Mouse (Mus musculus) limb, embryonic 14.5 days (tissue): ENCODE measurements around the gene Fam83g. TPM values are rescaled to one million over a fixed set of nuclear protein-coding genes. Genes with fewer than 3 reads are reported as not detected.

Source experiments
- ATAC-seq: fragments of 200-750 bp; cut with Nextera tagmentation; 2 replicates; pipeline ENCODE4 v1.8.0; 2017; ENCODE audit warnings: low read depth, moderate number of reproducible peaks, moderate TSS enrichment; ENCODE audit not compliant: low FRiP score
- DNase-seq: peaks from one replicate; pipeline ENCODE4 v3.0.0-alpha.2; 2015; ENCODE audit warnings: low spot score
- H3K27ac ChIP-seq: fragments of 300-500 bp; sonication (generic); replicated peaks from 2 replicates; pipeline ENCODE4 v1.5.1; 2014; ENCODE audit warnings: low read depth, mild to moderate bottlenecking, low read length, moderate library complexity, mixed read lengths
- H3K27me3 ChIP-seq: fragments of 300-500 bp; sonication (generic); 2 replicates; pipeline ENCODE4 v1.6.1; 2014; ENCODE audit warnings: low read length, mixed read lengths; ENCODE audit not compliant: control insufficient read depth, insufficient read depth
- H3K36me3 ChIP-seq: fragments of 300-500 bp; sonication (generic); 2 replicates; pipeline ENCODE4 v1.6.1; 2014; ENCODE audit warnings: mild to moderate bottlenecking, low read length, moderate library complexity, mixed read lengths; ENCODE audit not compliant: control insufficient read depth, insufficient read depth
- H3K4me1 ChIP-seq: fragments of 300-500 bp; sonication (generic); 2 replicates; pipeline ENCODE4 v1.6.1; 2014; ENCODE audit warnings: antibody characterized with exemption, low read length, mixed read lengths; ENCODE audit not compliant: control insufficient read depth, insufficient read depth
- H3K4me2 ChIP-seq: fragments of 300-500 bp; sonication (generic); replicated peaks from 2 replicates; pipeline ENCODE4 v1.6.1; 2014; ENCODE audit warnings: low read depth, mild to moderate bottlenecking, low read length, moderate library complexity; ENCODE audit not compliant: severe bottlenecking
- H3K4me3 ChIP-seq: fragments of 300-500 bp; sonication (generic); replicated peaks from 2 replicates; pipeline ENCODE4 v1.5.1; 2014; ENCODE audit warnings: low read length
- H3K9ac ChIP-seq: fragments of 300-500 bp; sonication (generic); 2 replicates; pipeline ENCODE4 v1.6.1; 2014; ENCODE audit warnings: mild to moderate bottlenecking, low read depth, low read length, moderate library complexity; ENCODE audit not compliant: severe bottlenecking
- H3K9me3 ChIP-seq: fragments of 300-500 bp; sonication (generic); 2 replicates; pipeline ENCODE4 v1.6.1; 2016; ENCODE audit warnings: low read length; ENCODE audit not compliant: control insufficient read depth
- POLR2A ChIP-seq: fragments of 200-500 bp; IDR thresholded peaks from 2 replicates; pipeline ENCODE4 v1.8.0; 2012; ENCODE audit warnings: inconsistent platforms, mild to moderate bottlenecking, moderate library complexity, borderline replicate concordance; ENCODE audit not compliant: insufficient read depth, insufficient read length; ENCODE audit errors: extremely low read depth
- WGBS: fragments of 180-500 bp; shearing (Covaris S2); extraction: QIAGEN DNeasy Blood & Tissue Kit; methylation state at CpG from one replicate; pipeline ENCODE4 v1.1.7; 2014; 5-methylcytosine and 5-hydroxymethylcytosine counted together
- polyA plus RNA-seq, 2 experiments: library from polyadenylated mRNA; depleted of rRNA in 1 of 2; stranded (reverse) in 1 of 2; unstranded in 1 of 2; fragments of >200 nt; fragmentation: Nextera tagmentation in 1 of 2; extraction: Ambion mirVana in 1 of 2; gene quantifications; 2 replicates each; pipeline versions ENCODE4 v1.2.1 to v1.2.3; 2012 to 2014

The Fam83g gene
- polyA plus RNA-seq, 2 experiments = 2.1 to 2.8 TPM

- no peaks in the 10 kb centered on the region for H3K27me3 ChIP-seq
- H3K4me3 ChIP-seq = 0 out of 2 replicates have a peak overlapping the region, but pooled peaks have one; percentile 11
- DNase-seq (no peak), ATAC-seq (no peak)
- no peaks in the 10 kb centered on the region for H3K9me3 ChIP-seq
- no peaks in the 10 kb centered on the region for H3K36me3 ChIP-seq
- no peaks in the 10 kb centered on the region for H3K4me1 ChIP-seq
- no peak for TF ChIP-seq POLR2A
- H3K9ac ChIP-seq = no peak overlapping the region
- no peak overlapping the region for H3K27ac ChIP-seq
- WGBS = 77% methylated on average over 2 of the region's 2 CpGs
- H3K4me2 ChIP-seq = no peak overlapping the region
These were observed 30.3 kb upstream of the Fam83g start for GRCm38 (mm10) chr11:61653568-61653967.

DNA sequence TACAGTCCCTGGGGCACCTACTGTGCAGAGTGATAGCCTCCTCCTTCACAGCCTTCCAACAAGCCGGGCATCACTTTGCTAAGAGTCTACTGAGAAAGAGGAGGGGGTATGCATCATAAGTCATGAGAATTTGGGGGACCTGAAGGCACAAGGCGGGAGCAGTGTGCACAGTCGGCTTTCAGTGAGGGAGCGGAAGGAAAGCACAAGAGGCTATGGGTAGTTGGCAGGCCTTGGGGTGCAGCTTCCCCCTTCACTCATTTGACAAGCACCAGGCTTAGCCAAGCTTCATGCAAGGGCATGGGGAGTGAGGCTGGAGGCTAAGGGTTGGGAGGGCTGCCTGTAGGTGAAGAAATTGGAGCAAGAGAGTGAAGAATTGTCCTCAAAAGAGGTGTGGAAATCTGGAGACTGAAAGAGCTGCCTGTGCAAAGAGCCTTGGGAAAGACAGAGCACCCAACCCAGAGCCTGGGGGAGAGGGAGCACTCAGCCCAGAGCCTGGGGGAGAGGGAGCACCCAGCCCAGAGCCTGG is 29.0 kb upstream of the Fam83g start:
- no peak for ATAC-seq
- DNase-seq = no peak

GRCm38 (mm10) chr11:61655649-61656048 is 28.2 kb upstream of the Fam83g start:
- H3K9ac ChIP-seq = no peak overlapping the region
- H3K27ac ChIP-seq = no peak overlapping the region
- H3K36me3 ChIP-seq = no peaks in the 10 kb centered on the region
- TF ChIP-seq POLR2A = no peak
- DNase-seq (no peak), ATAC-seq (no peak)
- H3K4me1 ChIP-seq = no peaks in the 10 kb centered on the region
- WGBS = 69% methylated on average over 4 of the region's 4 CpGs
- H3K9me3 ChIP-seq = no peaks in the 10 kb centered on the region
- H3K4me3 ChIP-seq = no peak overlapping the region
- no peak overlapping the region for H3K4me2 ChIP-seq
- no peaks in the 10 kb centered on the region for H3K27me3 ChIP-seq

More for the DNA sequence above, 29.0 kb upstream of the Fam83g start:
- no peak overlapping the region for H3K9ac ChIP-seq
- H3K4me2 ChIP-seq = no peak overlapping the region
- no peaks in the 10 kb centered on the region for H3K9me3 ChIP-seq
- no peaks in the 10 kb centered on the region for H3K36me3 ChIP-seq
- H3K4me1 ChIP-seq = no peaks in the 10 kb centered on the region
- 85% methylated on average over 4 of the region's 4 CpGs for WGBS
- no peaks in the 10 kb centered on the region for H3K27me3 ChIP-seq
- no peak overlapping the region for H3K4me3 ChIP-seq
- H3K27ac ChIP-seq = no peak overlapping the region
- no peak for TF ChIP-seq POLR2A

DNA sequence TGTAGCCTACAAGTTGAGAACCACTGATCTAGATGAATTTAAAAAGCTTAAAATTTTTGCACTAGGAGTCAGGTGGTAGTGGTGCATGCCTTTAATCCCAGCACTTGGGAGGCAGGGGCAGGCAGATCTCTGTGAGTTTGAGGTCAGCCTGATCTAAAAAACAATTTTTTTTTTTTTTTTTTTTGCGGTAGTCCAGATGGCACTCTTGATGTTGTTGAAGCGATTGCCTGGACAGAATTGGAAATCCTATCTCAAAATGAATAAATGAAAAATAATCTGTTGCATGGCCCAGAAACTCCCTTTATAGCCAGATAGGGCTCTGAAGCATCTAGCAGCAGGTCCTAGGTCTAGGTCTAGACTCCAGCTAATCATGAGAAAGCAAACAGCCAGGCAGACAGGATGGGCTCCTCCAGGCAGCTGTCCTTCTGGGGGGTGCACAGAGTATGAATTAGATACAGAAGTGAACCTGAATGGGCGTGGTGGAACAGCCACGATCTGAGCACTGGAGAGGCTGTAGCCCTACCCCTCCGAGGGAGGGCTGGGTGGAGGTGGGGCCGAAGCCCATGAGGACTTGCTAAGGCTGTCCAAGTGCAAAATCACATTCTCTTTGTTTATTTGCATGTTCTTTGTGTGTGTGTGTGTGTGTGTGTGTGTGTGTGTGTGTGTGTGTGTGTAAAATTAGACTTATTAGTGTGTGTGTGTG is 27.6 kb upstream of the Fam83g start:
- ATAC-seq (no peak), DNase-seq (no peak)
- Histone ChIP-seq H3K4me3 (no peak overlapping the region), H3K4me2 (no peak overlapping the region), H3K4me1 (no peaks in the 10 kb centered on the region), H3K9me3 (no peaks in the 10 kb centered on the region), H3K27ac (no peak overlapping the region), H3K36me3 (no peaks in the 10 kb centered on the region), H3K9ac (no peak overlapping the region), H3K27me3 (no peaks in the 10 kb centered on the region)
- TF ChIP-seq POLR2A = no peak
- 72% methylated on average over 6 of the region's 6 CpGs for WGBS

DNA sequence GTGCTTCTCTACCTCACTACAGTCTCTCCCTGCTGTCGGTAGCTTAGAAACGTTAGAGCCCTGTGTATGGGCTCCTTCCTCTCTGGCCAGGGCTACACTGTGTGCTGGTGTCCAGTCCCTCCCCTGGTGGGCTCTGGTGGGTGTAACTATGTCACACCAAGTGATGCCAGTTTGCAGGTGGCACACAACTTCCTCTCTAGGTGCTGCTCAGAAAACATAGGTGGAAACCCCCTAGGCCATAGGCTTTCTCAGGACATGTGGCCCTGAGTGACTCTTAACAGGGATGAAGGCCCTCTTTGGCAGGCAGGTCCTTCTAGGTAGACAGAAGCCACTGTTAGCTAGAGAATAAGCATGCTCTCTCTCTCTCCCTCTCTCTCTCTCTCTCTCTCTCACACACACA is 26.5 kb upstream of the Fam83g start:
- TF ChIP-seq POLR2A = no peak
- no peak overlapping the region for H3K4me3 ChIP-seq
- H3K36me3 ChIP-seq = no peaks in the 10 kb centered on the region
- H3K9me3 ChIP-seq = no peaks in the 10 kb centered on the region
- ATAC-seq (no peak), DNase-seq (no peak)
- no peak overlapping the region for H3K27ac ChIP-seq
- no peak overlapping the region for H3K9ac ChIP-seq
- H3K4me1 ChIP-seq = no peaks in the 10 kb centered on the region
- H3K27me3 ChIP-seq = no peaks in the 10 kb centered on the region
- 66% methylated on average over 2 of the region's 2 CpGs for WGBS
- H3K4me2 ChIP-seq = no peak overlapping the region
